Mouse (Mus musculus): ENCODE results near the gene Akap7.

Akap7 gene

DNA sequence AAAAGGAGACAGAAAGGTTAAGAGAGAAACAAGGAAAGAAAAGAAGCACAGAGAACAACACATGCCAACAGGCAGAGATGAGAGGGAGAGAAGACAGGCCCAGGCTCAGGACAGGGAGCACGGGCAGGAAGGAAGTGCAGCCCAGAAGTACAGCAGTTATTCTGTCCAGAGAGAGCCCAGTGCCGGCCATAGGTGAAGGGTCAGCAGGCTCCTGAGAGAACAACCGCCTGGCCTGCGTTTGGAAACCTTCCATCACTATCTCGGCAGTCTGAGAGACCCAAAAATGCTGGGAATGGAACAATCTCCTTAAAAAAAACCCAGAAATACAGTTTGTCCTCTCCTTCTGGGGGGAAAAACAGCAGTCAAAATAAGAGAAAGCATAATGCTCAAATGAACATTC is 50.2 kb downstream of the Akap7 start:
- DNase-seq (ENCODE audit: low spot score in 2 of 2) = no peak

DNA sequence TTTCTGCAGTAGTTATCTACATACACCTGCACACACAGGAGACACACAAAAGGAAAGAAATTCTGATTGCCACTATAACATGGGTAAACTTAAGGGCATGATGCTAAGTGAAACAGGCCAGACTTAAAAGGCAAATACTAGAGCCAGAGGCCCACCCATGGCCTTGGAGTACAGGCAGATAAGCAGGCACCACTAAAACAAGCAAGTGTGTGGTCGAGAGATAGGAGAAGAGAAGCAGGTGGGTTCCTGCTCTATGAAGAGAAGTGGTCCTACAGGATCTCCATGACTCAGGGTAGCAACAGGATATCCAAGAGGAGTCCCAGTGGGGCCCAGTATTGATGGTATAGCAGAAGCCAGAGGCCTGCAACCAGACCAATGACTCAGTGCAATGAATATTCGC is 54.2 kb downstream of the Akap7 start:
- no peak for DNase-seq (ENCODE audit: low spot score in 2 of 2)

DNA sequence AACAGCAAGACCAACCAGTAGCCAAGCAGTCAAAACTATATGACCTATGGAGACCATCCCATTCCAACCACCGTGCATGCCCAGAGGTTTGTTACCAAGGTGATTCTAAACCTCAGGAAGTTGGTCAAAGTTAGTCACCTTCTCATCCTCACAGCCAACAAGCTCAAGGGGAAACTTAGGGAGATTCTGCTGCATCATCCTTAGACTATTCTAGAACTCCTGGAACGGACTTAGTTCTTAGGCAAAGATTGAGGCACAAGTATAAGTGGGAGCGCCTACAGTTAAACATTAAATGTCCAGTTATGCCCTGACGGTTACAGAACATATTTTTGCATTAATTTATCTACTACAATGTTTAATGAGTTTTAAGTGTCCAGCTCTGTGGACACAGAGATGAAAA is 54.7 kb downstream of the Akap7 start:
- no peak for DNase-seq (ENCODE audit: low spot score in 2 of 2)

GRCm38 (mm10) chr10:25250108-25250507 is 57.6 kb downstream of the Akap7 start:
- no peak for DNase-seq (ENCODE audit: low spot score in 2 of 2)

DNA sequence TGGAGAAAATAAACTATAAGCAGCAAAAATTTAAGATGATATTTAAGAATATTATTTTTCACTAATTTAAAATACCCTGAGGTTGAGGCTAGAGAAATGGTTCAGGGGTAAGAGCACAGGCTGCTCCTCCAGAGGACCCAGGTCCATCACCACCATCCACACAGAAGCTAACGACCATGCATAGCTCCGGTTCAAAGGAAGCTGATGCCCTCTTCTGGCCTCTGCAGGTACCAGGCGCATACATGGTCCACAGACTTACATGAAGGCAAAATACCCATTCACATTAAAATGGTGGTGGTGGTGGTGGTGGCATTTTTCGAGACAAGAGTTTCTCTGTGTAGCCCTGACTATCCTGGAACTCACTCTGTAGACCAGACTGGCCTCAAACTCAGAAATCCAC is 61.5 kb downstream of the Akap7 start:
- no peak for DNase-seq (ENCODE audit: low spot score in 2 of 2)

DNA sequence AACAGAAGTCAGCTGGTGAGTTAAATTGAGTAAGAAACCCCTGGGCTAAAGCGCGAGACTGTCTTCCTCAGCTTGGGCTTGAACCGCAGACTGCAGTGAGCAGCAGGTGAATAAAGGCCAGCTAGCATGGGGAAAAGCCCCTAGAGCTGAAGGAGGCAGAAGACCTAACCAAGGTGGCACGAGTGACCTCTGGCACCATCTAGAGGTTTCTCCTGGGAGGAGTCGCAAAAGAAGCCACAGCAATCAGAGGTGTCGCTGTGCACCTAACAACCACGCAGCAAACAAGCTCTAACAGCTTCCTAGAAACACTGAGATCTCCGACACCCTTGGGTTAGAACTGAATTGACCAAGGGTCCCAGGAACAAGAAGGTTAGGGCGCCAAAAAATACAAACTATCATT is 68.5 kb downstream of the Akap7 start:
- DNase-seq (ENCODE audit: low spot score in 2 of 2) = peak in 1 of 2 experiments; percentile 35

- DNase-seq (ENCODE audit: low spot score in 2 of 2) = no peak
Measured at GRCm38 (mm10) chr10:25234080-25234479, 73.6 kb downstream of the Akap7 start.

DNA sequence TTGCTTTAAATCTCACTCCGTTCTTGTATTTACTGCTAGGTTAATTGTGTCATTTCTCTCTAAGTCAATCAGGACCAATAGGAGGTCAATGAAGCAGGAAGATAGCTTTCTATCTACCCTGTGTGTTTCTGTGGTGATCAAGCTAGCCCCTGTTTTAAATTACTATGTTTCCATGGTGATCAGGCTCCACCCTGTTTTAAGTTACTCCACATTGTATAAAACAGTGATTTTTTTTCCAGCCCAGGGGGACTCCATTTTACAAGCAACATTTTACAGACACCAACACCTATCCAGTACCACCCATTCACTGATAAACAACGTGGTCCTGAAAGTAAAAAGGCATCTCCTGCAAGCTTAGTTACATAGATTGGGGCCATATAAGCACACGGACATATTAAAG is 75.0 kb downstream of the Akap7 start:
- no peak for DNase-seq (ENCODE audit: low spot score in 2 of 2)

GRCm38 (mm10) chr10:25231358-25231757 is 76.3 kb downstream of the Akap7 start:
- no peak for DNase-seq (ENCODE audit: low spot score in 2 of 2)

GRCm38 (mm10) chr10:25224371-25224770 is 83.3 kb downstream of the Akap7 start:
- no peak for DNase-seq (ENCODE audit: low spot score in 2 of 2)

- DNase-seq (ENCODE audit: low spot score in 2 of 2) = no peak
Measured at GRCm38 (mm10) chr10:25220754-25221153, 86.9 kb downstream of the Akap7 start.

DNA sequence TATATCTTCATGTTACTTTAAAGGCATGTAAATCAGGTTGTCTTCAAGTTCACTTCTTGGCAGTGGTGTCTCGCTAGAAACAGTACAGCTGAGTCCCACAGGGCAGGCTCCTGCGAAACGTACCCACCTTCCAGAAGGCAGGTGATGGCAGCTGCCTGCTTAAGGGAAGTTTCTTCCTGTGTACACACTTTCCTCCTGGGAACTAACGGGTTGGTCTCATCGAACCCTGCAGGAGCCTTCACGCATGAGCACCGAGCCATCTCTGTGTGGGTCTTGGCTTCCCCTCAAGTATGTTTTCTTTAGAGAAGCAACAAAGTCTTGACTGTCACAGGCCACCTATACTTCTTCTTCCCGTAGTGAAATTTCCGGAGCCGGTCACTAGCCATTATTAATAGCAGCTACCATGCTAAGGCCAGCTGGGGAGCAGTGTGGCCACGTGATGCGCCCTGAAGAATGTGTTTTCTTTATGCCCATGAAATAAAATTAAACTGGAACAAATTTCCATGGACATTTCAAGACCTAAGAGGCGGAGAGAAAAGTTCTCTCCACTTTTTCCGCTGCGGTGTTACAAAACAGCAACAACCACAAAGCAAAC is 87.7 kb downstream of the Akap7 start:
- DNase-seq (ENCODE audit: low spot score in 2 of 2) = no peak

GRCm38 (mm10) chr10:25219220-25219628 is 88.4 kb downstream of the Akap7 start:
- peak; percentile 38 to 40 for DNase-seq (ENCODE audit: low spot score in 2 of 2)

GRCm38 (mm10) chr10:25218746-25219145 is 88.9 kb downstream of the Akap7 start:
- no peak for DNase-seq (ENCODE audit: low spot score in 2 of 2)

DNA sequence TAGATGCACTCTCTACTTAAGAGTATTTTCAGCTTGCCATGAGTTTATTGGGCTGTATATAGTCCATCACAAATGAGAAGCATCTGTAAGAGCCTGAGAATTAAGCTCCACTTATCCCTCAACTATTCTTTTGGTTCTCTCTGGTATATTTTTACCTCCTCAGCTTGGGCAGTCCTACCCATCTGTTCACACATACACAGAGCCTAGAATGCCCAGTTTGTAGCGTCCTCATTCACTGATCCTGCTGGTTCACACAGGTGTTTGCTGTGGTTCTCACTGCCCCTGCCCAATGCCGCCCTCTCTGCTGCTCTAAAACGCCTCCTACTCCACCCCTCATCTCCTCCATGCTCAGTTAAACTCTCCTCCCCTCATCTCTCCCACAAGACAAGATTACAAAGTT is 91.7 kb downstream of the Akap7 start:
- DNase-seq (ENCODE audit: low spot score in 2 of 2) = peak in 1 of 2 experiments; percentile 8

DNA sequence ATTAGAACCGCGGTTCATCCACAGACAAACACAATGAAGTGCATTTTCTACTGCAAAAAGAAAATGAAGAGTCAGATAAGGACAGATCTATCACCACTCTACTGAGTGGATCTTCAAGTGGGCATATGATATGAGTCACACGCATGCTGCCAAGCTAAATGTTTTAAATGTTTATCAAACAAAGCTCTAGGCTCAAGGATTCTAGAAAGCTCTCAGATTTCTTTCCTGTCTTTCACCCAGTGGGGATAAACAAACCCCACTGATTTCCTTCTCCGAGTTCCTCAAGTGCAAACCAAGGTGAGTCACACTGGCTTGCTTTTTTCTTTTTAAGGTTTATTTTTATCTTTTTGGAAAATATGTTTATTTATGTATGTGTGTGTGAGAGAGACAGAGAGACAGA is 94.0 kb downstream of the Akap7 start:
- DNase-seq (ENCODE audit: low spot score in 2 of 2) = no peak

DNA sequence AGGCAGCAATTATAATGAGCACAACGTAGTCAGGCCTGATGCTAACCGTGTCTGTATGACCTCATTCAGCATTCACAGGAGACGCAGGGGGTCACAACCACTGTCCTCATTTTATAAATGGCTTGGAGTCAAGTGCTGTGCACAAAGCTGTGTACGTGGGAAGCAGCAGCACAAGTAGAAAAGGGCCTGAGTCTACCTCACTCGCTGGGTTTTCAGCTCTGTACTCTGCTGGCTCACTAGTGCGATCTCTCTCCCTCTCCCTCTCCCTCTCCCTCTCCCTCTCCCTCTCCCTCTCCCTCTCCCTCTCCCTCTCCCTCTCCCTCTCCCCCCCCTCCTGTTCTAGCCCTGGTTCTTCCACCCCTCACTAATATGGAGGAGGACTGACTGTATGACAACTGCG is 99.1 kb downstream of the Akap7 start:
- no peak for DNase-seq (ENCODE audit: low spot score in 2 of 2)

DNA sequence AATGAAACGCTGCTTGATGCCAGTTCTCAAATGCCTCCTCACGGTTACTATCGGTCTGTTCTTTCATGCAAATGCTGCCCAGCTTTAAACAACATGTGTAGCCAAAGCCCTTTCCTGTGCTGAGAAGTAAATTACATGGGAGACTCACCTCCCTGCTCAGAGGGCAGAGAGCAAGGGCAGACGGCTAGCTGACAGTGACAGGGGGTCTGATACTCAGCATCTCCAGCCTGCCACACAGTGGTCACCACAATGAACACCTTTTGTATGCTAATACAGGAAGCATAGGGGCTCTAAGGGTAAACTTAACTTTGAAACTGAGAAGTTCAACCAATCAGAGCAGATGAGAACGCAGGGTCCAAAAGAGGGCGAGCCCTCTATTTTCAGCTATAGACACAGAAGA is 99.8 kb downstream of the Akap7 start:
- DNase-seq (ENCODE audit: low spot score in 2 of 2) = no peak

GRCm38 (mm10) chr10:25200691-25201090 is 107.0 kb downstream of the Akap7 start:
- DNase-seq (ENCODE audit: low spot score in 2 of 2) = no peak

- DNase-seq (ENCODE audit: low spot score in 2 of 2) = peak in 1 of 2 experiments; percentile 35
Measured at GRCm38 (mm10) chr10:25199510-25200353, 107.9 kb downstream of the Akap7 start.

DNA sequence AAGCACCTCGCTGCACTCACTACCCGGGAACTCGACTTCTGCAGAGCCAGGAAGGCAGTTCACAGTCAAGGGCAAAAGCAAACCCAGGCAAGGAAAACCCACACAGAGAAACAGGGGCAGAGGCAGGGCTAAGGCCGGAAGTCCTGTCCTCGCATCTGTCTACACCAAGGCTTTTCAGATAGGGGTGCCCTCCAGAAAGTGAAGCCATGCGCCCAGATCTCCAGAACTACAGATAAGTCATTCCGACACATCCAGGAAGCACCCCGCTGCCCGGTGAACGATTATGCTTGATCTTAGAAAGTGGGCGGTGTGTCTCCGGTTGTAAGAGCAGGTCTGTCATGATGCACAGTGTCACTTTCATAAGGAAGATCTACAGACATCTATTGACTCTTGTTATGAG is 109.1 kb downstream of the Akap7 start:
- no peak for DNase-seq (ENCODE audit: low spot score in 2 of 2)

GRCm38 (mm10) chr10:25198048-25198447 is 109.6 kb downstream of the Akap7 start:
- DNase-seq (ENCODE audit: low spot score in 2 of 2) = no peak
